Comparison of ENCODE assay signal across 15 mouse cellular contexts in the genomic region with DNA sequence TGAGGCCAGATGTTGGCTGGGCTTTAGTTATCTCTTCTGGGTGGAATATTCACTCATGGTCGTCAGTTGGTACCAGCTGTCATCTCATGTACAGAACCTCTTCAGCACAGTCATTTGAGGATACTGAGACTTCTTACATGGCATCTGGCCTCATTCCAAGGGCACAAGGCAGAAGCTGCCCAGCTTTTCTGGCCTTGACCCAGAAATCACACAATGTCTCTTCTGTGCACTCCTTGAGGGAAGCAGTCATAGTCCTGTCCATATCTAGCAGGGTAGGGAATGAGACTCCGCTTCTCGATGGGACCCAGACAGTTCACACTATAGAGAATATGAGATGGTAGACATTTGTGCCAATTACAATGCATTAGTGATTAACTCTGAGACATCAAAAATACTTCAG. TPM values are rescaled to one million over a fixed set of nuclear protein-coding genes. Genes with fewer than 3 reads are reported as not detected.
DNase-seq lines count a peak whose midpoint lies in the region; ATAC-seq and TF ChIP-seq lines count a peak whose summit lies in the region.
"Had no signal": no experiment of that assay in that cellular context is flagged by ENCODE, and none has a peak within 500 bp of the region (broad histone marks: within the 10 kb centered on the region; RNA-seq: fewer than 3 reads in every experiment).

No protein-coding gene starts in this region.

- DNase-seq in gastrocnemius, adult 18-20 months (ENCODE audit: low spot score) = peak; percentile 20
- no peak for DNase-seq in gastrocnemius, postnatal 36 days
- DNase-seq in layer of hippocampus, adult 9-11 months = peak; percentile 60
- DNase-seq in layer of hippocampus, adult 8-10 months (ENCODE audit: low spot score in 2 of 2) = no peak
- DNase-seq in adipocyte (ENCODE audit: low spot score) = peak; percentile 74
- peak; percentile 22 for DNase-seq in brain, embryonic 14.5 days (ENCODE audit: low read depth)
- no peak for DNase-seq in yolk sac, embryonic 10.5 days (ENCODE audit: low spot score)
- DNase-seq: cerebellum, adult 11 months; embryo, embryonic 11 days; right cerebral cortex, postnatal 14 days; thymus, postnatal 25 days had no signal

- ATAC-seq in inflammation-experienced regulatory T-cells, adult 6 months = no peak
- ATAC-seq: activated CD4-positive, CD25-positive, alpha-beta regulatory T cell, adult 4 months had no signal

- TF ChIP-seq CTCF in brain, embryonic 14.5 days (IDR thresholded peaks at IDR 0.05; ENCODE audit: borderline replicate concordance, extremely low read depth, insufficient read depth, insufficient read length) = no peak

- no peak for TF ChIP-seq POLR2A in brain, embryonic 14.5 days (IDR thresholded peaks at IDR 0.05; ENCODE audit: borderline replicate concordance, extremely low read depth, insufficient read depth, insufficient read length, poor library complexity, severe bottlenecking)

- intact Hi-C loops in gastrocnemius, postnatal 36 days (cut with DNase I) = no loop called here

RNA-seq across cellular contexts. Expression of a gene that starts 15.5 kb away (rescaled TPM):
- 10 to 100 TPM; 21.3 to 23.5 TPM for total RNA-seq in gastrocnemius, adult 18-20 months (2021)
- 10 to 100 TPM; 17.0 to 22.1 TPM for total RNA-seq in gastrocnemius, postnatal 36 days (2021)
- 10 to 100 TPM; 26.1 to 29.9 (median 28.4) TPM for total RNA-seq in layer of hippocampus, adult 8-10 months (2022)
- 5.2 and 8.3 TPM in 2 replicates for polyA plus RNA-seq in brain, embryonic 14.5 days (2012; rRNA removed)
- 10 to 100 TPM; 14.5 to 20.3 (median 18.8) TPM for polyA plus RNA-seq in inflammation-experienced regulatory T-cells, adult 6 months (2017; shearing (Covaris generic))

RNA-seq across cellular contexts. Expression of a gene that starts 58.0 kb away (rescaled TPM):
- under 1 TPM; 0.09 TPM for total RNA-seq in gastrocnemius, adult 18-20 months (2021)
- under 1 TPM; 0.10 to 0.18 TPM for total RNA-seq in gastrocnemius, postnatal 36 days (2021)
- 1 to 10 TPM in 3 of 4 experiments, under 1 TPM in 1; 0.62 to 1.6 (median 1.1) TPM for total RNA-seq in layer of hippocampus, adult 8-10 months (2022)
- 0.49 and 0.81 TPM in 2 replicates for polyA plus RNA-seq in brain, embryonic 14.5 days (2012; rRNA removed)
- polyA plus RNA-seq in inflammation-experienced regulatory T-cells, adult 6 months (2017; shearing (Covaris generic)) = 1 to 10 TPM; 1.5 to 1.9 (median 1.6) TPM
- total RNA-seq: hematopoietic stem cell, adult 5-6 weeks; neutrophil, adult 5-6 weeks had no signal

Comparison
In these comparisons a context has a peak if more than half of its experiments do, and no peak if none do; other contexts are left out.
1. DNase-seq: peak in gastrocnemius, adult 18-20 months (single experiment), layer of hippocampus, adult 9-11 months (single experiment), adipocyte (single experiment) and brain, embryonic 14.5 days (single experiment); none in gastrocnemius, postnatal 36 days (0 of 2), layer of hippocampus, adult 8-10 months (0 of 2) and yolk sac, embryonic 10.5 days (single experiment).